Mouse (Mus musculus) neutrophil, adult 65 days (primary cell): ENCODE data around the gene Selenoo. TPM values are rescaled to one million over a fixed set of nuclear protein-coding genes. Genes with fewer than 3 reads are reported as not detected.

ENCODE experiments used
- total RNA-seq: library from RNA; stranded (reverse); gene quantifications from 2 replicates; pipeline ENCODE4 v1.2.4, GENCODE M21; 2023

Selenoo gene
- 17.9 and 19.1 TPM in 2 replicates for total RNA-seq

GRCm38 (mm10) chr15:89088607-89089247 lies at the start of gene Selenoo:
Gene Selenoo (plus strand): TSS chr15:89089084.

GRCm38 (mm10) chr15:89059161-89059931 lies 29.5 kb upstream of the Selenoo start, which contains the start of gene Panx2:
Gene Panx2 (plus strand): TSS chr15:89059734.

GRCm38 (mm10) chr15:89074613-89075477 lies 14.0 kb upstream of the Selenoo start, which contains the start of gene Trabd:
Gene Trabd (plus strand): TSS chr15:89075124.

GRCm38 (mm10) chr15:89122649-89123366 lies 33.9 kb downstream of the Selenoo start, which contains the start of gene Tubgcp6:
Gene Tubgcp6 (minus strand): TSS chr15:89123112.

GRCm38 (mm10) chr15:89128382-89129350 lies 39.8 kb downstream of the Selenoo start, which contains the start of gene Hdac10:
Gene Hdac10 (minus strand): TSS chr15:89128700.

GRCm38 (mm10) chr15:89140659-89141252 lies 51.9 kb downstream of the Selenoo start, which contains the start of gene Mapk12:
Gene Mapk12 (minus strand): TSS chr15:89140703.

GRCm38 (mm10) chr15:89149271-89150040 lies 60.6 kb downstream of the Selenoo start, which contains the start of gene Mapk11:
Gene Mapk11 (minus strand): TSS chr15:89149628.

Other genes starting within 250 kb of the Selenoo start
- gene Pim3, start 226.9 kb upstream of the Selenoo start, total RNA-seq: 36.8 and 41.5 TPM in 2 replicates
- gene Ttll8, start 134.7 kb upstream of the Selenoo start, total RNA-seq: not detected in 2 replicates
- gene Mlc1, start 110.1 kb upstream of the Selenoo start, total RNA-seq: not detected in 2 replicates
- not detected in 2 replicates for gene Mov10l1, start 106.2 kb upstream of the Selenoo start, total RNA-seq
- gene Panx2, start 29.4 kb upstream of the Selenoo start, total RNA-seq: not detected in 2 replicates
- 41.2 and 61.2 TPM in 2 replicates for gene Trabd, start 14.0 kb upstream of the Selenoo start, total RNA-seq
- 18.3 and 20.1 TPM in 2 replicates for gene Tubgcp6, start 34.0 kb downstream of the Selenoo start, total RNA-seq
- 6.7 and 8.6 TPM in 2 replicates for gene Hdac10, start 39.6 kb downstream of the Selenoo start, total RNA-seq
- gene Mapk12, start 51.6 kb downstream of the Selenoo start, total RNA-seq: 0.95 TPM in 1 of 2 replicates, not detected in the other
- gene Mapk11, start 60.5 kb downstream of the Selenoo start, total RNA-seq: 0.32 TPM in 1 of 2 replicates, not detected in the other
- 47.8 and 51.8 TPM in 2 replicates for gene Plxnb2, start 91.7 kb downstream of the Selenoo start, total RNA-seq
- gene Dennd6b, start 107.4 kb downstream of the Selenoo start, total RNA-seq: 1.6 and 2.4 TPM in 2 replicates
- gene Ppp6r2, start 122.5 kb downstream of the Selenoo start, total RNA-seq: 23.7 and 23.8 TPM in 2 replicates
- 106 and 168 TPM in 2 replicates for gene Sbf1, start 226.2 kb downstream of the Selenoo start, total RNA-seq
- gene Adm2, start 233.6 kb downstream of the Selenoo start, total RNA-seq: not detected in 2 replicates
- not detected in 2 replicates for gene Miox, start 245.3 kb downstream of the Selenoo start, total RNA-seq